Mouse (Mus musculus) frontal cortex, postnatal 36 days (tissue): Measurements from ENCODE around the gene Acer2.

ENCODE experiments used
- DNase-seq, 2 experiments: peaks; one replicate each; pipeline ENCODE4 v3.0.0; 2022; ENCODE audit warnings: low spot score in 2 of 2

Gene Acer2

DNA sequence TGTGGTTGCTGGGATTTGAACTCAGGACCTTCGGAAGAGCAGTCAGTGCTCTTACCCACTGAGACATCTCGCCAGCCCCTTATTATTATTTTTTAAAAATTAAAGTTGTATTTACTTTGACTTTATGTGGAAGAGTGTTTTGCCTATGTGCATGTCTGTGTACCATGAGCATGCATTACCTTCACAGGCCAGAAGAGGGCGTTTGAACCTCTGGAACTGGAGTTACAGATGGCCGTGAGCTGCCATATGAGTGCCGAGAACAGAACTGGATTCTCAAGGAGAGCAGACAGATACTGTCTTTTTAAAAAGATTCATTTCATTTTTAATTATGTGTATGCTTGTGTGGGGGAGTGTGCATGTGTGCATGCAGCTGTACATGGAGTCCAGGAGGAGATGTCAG is 13.7 kb downstream of the Acer2 start:
- DNase-seq = no peak

DNA sequence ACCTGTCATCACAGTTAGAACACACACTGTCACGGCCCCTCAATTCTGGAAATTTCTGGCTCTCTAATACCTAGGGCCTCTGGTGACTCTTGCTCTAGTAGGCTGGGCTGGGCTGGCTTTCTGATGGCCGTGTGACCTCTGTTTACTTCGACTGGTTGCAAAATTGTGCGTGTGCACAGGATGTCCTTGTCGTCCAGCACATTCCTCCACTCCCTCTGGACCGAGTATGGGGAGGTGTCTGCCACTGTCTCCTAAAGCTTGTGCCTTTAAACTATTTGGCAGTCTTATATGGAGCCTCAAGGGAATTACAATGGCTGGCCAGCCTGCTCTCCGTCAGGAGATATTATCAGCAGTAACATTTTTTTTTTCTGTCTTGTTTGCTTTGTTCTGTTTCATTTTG is 23.2 kb downstream of the Acer2 start:
- DNase-seq = no peak

- no peak for DNase-seq
These were observed 24.7 kb downstream of the Acer2 start for GRCm38 (mm10) chr4:86898791-86899474.

DNA sequence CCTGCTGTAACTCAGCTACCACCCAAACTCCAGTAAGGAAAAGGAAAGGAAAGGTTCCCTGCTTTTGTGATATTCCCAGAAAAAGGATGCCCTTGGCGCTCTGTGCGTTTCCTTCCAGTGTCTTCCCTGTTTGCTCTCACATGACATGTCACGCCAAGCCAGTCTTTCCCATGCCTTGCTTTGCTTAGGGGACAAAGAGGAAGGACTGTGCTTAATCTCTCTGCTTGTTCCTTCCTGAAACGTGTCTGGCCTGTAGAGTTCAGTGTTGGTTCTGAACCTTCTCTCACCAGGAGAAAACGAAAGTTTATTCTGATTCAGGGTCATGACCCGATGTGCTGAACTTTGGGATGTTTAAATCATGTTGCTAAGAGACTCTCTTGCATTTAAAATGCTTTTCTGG is 28.2 kb downstream of the Acer2 start:
- DNase-seq = no peak

GRCm38 (mm10) chr4:86904969-86905368 is 30.8 kb downstream of the Acer2 start:
- DNase-seq = no peak

GRCm38 (mm10) chr4:86905869-86906268 is 31.7 kb downstream of the Acer2 start:
- no peak for DNase-seq

- DNase-seq = no peak
These were observed 37.6 kb downstream of the Acer2 start for GRCm38 (mm10) chr4:86911576-86912341.

DNA sequence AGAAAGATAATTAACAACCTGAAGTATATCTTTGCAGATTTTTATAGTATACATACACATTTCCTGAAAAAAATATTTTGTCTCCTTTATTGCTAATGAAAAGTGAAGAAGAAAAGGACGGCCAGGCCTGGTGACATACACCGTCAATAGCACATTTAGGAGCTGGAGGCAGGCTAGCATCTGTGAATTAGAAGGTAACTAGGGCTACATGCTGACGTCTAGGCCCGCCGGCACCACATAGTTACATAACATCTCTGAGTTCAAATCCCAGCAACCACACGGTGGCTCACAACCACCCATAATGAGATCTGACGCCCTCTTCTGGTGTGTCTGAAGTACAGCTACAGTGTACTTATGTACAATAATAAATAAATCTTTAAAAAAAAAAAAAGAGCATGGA is 38.6 kb downstream of the Acer2 start:
- no peak for DNase-seq

- DNase-seq = no peak
These were observed 41.9 kb downstream of the Acer2 start for GRCm38 (mm10) chr4:86916062-86916461.

GRCm38 (mm10) chr4:86923476-86924055 is 49.4 kb downstream of the Acer2 start:
- no peak for DNase-seq

- peak; percentile 77 to 88 for DNase-seq
These were observed 50.7 kb downstream of the Acer2 start for GRCm38 (mm10) chr4:86924804-86925458.

GRCm38 (mm10) chr4:86926997-86927396 is 52.8 kb downstream of the Acer2 start:
- DNase-seq = no peak

DNA sequence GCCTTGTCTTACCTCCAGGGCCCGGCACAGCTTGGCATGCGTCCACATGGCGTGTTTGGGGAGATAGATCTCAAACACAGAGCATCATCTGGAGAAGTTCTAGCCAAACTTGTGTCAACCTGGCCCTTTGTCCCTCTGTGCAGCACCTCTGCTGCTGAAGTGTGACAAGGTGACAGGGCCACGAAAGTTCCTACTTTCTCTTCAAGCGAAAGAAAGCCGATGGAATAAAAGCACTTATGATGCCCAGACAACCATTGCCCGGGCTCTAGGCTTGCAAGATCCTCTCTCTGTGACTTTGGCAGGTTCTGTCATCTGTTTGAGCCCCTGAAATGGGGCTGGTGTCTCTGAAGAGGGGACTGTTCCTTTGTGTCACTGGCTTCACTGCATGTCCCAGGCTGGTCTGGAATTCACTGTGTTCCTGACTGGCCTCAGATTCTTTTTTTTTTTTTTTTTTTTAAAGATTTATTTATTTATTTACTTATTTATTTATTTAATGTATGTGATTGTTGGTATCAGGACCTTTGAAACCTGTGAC is 56.0 kb downstream of the Acer2 start:
- DNase-seq = no peak

DNA sequence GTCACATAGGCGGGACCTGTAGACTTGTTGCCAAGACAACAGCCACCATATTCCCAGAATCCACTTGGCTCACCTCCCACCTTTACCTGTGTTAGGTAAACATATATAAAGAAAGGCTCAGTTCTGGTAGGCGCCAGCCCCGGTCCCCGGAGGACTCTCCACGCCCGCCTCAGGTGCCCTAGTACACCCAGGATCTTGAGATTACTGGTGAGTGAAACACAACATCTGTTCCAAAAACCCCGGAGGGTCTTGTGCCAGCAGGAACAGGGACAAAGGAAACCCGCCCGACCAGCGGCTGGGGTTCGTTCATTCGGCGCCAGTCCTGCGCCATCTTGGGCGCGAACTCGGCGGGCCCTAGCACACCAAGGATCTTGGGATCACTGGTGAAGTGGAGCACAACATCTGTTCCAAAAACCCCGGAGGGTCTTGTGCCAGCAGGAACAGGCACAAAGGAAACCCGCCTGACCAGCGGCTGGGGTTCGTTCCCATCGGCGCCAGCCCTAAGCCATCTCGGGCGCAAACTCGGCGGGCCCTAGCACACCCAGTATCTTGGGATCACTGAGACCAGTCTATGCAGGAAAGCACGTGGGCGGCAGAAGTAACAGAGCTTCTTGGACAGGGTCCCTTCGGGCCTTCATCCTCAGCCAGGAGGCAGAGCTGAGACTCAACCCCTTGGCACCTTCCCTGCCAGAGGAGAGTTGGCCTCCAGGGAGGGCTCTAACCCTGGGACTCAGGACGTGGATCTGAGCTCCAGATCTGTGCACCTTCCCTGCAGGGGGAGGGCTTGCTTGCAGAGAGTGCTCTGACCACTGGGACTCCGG is 56.6 kb downstream of the Acer2 start:
- DNase-seq = peak; percentile 44 to 46

- DNase-seq = no peak
These were observed 58.8 kb downstream of the Acer2 start for GRCm38 (mm10) chr4:86933026-86933425.

DNA sequence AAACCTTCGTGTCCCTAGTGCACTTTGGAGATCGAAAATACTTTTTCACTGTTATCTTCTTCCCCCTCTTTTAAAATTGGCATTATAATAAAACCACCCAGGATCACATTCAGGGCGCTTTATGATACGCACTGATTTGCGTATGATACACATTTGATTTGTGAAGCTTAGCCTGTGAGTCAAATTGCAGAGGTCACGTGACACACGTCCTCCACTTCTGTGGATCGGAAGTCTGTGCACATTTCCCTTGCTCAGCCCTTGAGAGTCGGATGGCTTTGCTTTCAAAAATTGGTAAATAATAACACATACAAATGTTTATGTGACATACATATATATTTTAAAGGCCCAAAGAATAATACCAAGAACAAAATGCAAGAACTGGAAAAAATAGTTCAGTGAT is 62.0 kb downstream of the Acer2 start:
- DNase-seq = no peak

DNA sequence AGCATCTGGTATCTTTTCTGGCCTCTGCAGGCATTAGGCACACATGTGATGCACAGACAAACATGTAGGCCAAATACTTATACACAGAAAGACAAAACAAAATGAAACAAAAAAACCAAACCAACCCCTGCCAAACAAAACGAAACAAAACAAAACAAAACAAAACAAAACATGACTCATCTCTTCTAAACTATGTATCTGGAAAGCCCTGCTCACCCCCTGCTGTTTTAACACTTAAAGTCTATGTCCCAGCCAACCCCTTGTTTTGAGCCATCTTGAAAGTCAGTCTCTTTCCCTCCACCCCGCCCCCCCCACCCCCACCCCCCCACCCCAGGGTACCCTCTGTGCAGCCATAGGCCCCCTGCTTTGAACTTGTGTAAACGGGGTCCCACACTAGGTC is 62.5 kb downstream of the Acer2 start:
- DNase-seq = no peak

- DNase-seq = no peak
These were observed 68.5 kb downstream of the Acer2 start for GRCm38 (mm10) chr4:86942656-86943055.

GRCm38 (mm10) chr4:86943296-86943695 is 69.1 kb downstream of the Acer2 start:
- DNase-seq = no peak

GRCm38 (mm10) chr4:86948794-86949193 is 74.6 kb downstream of the Acer2 start:
- DNase-seq = no peak

DNA sequence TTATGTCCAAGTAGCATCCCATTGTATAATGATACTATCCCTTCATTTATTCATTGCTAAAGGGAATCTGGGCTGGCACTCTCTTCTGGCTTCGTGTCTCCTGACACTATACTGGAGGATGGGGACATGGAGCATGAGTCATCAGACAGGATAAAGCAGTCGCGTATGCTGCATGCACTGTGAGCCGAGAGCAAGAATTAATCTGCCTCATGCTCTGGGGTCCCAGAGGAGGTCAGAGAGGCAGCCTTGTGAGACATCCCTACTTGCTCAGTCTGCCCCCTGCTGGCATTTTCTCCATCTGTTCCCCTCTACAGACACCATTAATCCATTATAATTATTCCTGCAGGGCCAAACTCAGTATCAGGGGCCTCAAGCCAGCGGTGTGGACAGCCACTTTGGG is 79.3 kb downstream of the Acer2 start:
- peak; percentile 10 to 19 for DNase-seq
